Mouse (Mus musculus): ENCODE data around the gene Prkca.
"Not testable (repeated sequence)": the region's sequence is repeated elsewhere in the genome, so short reads cannot be mapped to it uniquely, and the experiment has no call there.

Gene Prkca

GRCm38 (mm10) chr11:108101280-108101950 lies 242.3 kb downstream of the Prkca start:
- no peak for DNase-seq

DNA sequence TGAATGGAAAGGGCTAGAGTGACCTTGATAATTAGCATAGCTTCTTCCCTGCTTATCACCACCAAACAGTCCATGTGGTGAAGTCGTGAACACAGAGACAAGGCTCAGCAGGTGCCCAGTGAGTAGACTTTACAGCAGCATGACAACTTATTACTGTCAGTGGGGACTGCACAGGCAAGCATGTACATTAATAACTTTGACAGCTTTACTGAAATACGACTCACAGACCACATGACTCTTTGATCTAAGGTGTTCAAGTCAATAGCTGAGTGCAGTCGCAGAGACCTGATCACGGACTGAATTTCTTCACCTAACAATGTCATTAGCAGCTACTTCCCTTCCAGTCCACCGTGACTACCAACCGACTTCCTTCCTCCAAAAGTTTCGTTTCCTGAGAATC lies 245.4 kb downstream of the Prkca start:
- no peak for DNase-seq

DNA sequence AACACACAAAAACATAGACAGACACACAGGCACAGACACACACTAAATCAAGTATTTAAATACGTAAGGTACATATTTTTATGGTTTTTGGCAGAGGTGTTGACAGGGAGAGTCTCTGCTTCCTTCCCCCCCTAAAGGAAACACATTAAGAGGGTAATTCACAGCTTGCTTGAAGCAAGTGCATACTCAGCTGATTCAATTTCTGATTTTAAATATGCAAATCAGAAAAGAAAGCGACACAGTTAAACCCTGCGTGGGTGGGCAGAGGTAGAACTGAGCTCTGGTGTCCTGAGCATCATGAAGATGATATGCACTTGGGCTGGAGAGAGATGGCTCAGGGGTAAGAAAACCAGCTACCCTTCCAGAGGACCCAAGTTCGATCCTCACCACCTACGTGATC lies 248.9 kb downstream of the Prkca start:
- no peak for DNase-seq

GRCm38 (mm10) chr11:108093248-108093647 lies 250.5 kb downstream of the Prkca start:
- DNase-seq: no peak

GRCm38 (mm10) chr11:108091238-108091637 lies 252.5 kb downstream of the Prkca start:
- no peak for DNase-seq

DNA sequence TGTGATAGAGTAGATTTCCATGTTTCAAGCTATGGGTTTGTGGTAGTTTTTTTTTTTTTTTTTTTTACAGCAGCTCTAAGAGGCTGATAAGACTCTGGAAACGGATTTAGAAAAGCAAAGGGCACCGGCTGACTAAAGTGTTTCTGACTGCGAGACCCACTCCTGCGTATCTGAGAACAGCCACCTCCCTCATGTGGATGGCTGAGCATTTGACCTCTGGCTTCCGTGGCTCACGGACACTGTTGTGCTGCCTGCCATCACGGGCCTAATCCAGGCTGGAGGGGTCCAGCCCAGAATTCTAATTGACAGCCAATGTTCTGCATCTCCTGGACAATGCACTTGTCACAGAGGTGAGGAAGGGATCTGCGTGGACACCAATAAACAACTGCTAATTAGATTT lies 253.0 kb downstream of the Prkca start:
- no peak for DNase-seq

DNA sequence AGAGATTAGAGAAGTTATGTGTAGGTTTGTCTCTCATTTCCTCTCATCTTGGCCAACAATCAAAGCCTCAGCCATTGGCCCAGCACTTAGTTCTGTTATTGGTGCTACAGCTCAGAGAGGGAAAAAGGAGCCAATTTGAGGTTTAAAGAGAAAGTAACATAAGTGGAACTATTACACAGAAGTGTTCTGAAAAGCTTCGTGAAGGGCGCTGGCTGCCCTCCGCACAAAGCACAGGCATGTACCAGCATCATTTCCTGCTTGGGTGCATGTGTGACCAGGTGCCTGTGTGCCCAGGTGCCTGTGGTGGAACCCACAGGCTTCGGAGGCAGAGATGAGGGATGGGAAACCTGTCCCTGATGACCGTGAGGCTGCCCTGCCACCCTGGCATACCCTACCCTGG lies 255.7 kb downstream of the Prkca start:
- DNase-seq: no peak

DNA sequence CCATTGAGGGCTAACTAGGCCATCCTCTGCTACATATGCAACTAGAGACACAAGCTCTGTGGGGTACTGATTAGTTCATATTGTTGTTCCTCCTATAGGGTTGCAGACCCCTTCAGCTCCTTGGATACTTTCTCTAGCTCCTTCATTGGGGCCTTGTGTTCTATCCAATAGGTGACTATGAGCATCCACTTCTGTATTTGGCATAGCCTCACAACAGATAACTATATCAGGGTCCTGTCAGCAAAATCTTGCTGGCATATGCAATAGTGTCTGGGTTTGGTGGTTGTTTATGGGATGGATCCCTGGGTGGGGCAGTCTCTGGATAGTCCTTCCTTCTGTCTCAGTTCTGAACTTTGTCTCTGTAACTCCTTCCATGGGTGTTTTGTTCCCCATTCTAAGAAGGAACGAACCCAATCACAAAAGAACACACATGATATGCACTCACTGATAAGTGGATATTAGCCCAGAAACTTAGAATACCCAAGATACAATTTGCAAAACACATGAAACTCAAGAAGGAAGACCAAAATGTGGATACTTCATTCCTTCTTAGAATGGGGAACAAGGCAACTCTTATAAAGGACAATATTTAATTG lies 256.5 kb downstream of the Prkca start:
- DNase-seq: not testable (repeated sequence)

GRCm38 (mm10) chr11:108082673-108083072 lies 261.1 kb downstream of the Prkca start:
- DNase-seq: no peak

GRCm38 (mm10) chr11:108079946-108080650 lies 263.6 kb downstream of the Prkca start:
- DNase-seq: no peak

DNA sequence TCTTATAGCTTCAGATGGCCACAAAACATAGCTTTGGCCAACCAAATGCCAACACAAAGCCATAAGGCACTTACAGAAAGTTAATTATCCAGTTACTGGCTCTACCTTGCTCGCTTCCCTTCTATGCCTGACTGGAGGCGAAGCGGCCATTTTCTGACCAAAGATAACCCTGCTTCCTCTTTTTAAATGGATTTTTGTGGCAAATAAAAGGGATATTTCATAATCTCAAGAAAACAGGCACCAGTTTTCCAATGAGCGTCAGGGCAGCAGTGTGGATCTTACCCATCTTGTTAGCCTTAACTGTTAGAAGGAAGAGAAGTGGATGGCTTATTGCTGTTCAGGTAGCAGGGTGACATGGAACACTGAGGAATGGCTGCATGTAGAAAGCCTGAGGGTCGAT lies 264.3 kb downstream of the Prkca start:
- DNase-seq: no peak

DNA sequence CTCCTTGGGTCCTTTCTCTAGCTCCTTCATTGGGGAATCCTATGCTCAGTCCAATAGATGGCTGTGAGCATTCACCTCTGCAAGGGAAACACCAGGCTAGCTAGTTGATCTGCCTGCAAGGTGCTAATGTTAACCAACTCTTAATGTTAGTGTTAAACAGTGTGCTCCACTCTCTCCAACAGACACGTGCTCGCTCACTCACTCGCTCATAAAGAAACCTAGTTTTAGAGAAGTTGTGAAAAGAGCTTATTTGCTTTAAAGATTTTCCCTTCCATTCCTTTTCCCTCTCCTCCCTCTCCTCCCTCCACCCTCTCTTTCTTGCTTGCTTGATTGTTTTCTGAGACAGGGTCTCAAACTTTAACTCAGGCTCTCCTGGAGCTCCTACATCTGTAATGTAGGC lies 266.2 kb downstream of the Prkca start:
- DNase-seq: no peak

DNA sequence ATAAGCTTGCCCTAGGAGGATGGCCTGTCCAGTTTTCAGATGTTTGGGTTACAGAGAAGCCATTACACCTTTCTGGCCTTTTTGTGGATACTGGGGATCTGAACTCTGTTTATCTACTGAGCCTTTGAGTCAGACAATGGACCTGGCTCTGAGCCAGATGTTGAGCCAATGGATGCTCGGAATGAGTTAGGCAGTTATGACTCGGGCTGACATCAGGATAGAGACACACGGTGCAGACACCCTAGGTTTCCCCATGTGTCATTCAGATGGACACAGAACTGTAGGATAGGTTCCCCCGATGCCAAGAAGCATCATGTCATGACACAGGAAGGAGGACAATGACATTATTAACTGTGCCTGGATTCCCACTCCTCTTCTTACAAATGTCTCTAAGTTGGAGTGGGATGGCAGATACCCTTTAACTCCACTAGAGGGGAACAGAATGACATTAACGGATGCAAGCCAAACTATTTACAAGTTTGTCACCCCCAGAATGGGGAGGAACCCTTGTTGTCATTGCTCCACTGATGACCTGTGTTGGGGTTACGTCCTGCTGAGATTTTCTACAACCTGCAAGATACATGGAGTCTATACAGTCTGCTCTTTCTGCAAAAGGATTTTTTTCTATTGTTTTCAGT lies 271.0 kb downstream of the Prkca start:
- no peak for DNase-seq

- no peak for DNase-seq
Measured at GRCm38 (mm10) chr11:108071230-108071629, 272.5 kb downstream of the Prkca start.

- no peak for DNase-seq
Measured at GRCm38 (mm10) chr11:108070038-108070437, 273.7 kb downstream of the Prkca start.

DNA sequence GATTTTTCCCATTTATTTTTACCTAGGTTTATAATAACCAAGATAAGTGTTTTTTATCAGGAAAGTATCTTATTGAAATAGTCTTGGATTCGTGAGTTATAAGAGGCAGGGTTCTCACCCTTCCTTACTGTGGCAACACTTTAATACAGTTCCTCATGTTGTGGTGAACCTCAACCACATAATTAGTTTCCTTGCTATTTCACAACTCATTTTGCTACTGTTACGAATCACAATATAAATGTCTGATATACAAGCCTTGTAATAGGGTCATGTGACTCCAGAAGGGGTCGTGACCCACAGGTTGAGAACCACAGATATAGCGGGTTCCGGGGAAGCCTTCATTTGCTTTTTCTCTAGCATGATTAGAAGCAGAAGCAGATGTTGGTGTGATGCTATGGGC lies 275.3 kb downstream of the Prkca start:
- no peak for DNase-seq

DNA sequence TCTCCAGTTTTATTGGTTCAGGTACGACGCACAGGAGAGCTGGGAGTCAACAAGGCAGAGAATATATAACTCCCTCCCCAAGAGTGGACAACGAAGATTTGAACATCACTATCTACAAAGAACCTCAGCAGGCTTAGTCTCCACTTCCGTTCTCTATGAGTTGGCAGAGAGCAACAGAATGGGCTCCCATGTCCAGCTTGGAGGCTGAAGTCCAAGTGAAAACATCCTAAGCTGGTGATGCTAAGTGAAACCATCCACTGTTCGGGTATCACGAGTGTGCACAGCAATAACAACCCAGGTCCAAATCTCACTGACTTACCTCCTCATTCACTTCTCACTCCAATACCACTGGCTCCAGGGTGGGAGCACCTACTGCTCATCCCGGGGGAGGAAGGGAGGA lies 276.6 kb downstream of the Prkca start:
- no peak for DNase-seq

GRCm38 (mm10) chr11:108064401-108064800 lies 279.3 kb downstream of the Prkca start:
- DNase-seq: no peak

GRCm38 (mm10) chr11:108063096-108063495 lies 280.6 kb downstream of the Prkca start:
- DNase-seq: no peak

- DNase-seq: no peak
Measured at GRCm38 (mm10) chr11:108061571-108062479, 281.9 kb downstream of the Prkca start.

DNA sequence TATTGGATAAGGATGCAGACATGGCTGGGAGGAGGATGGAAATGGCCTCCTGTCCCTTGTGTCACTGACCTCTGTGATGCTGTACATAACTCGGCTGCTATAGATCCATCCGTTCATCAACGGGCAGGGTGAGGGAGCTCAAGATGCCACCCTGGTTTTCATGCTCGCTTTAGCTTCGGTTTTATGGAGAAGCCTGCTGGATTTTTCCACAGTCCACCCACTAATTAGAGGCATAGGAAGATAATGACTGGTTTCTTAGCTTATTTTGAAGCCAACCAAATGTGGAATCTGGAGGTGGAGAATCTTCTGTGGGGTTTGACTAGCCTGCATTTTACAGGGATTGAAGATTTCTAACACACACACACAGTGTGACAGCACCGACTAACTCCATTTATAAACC lies 286.6 kb downstream of the Prkca start:
- no peak for DNase-seq

DNA sequence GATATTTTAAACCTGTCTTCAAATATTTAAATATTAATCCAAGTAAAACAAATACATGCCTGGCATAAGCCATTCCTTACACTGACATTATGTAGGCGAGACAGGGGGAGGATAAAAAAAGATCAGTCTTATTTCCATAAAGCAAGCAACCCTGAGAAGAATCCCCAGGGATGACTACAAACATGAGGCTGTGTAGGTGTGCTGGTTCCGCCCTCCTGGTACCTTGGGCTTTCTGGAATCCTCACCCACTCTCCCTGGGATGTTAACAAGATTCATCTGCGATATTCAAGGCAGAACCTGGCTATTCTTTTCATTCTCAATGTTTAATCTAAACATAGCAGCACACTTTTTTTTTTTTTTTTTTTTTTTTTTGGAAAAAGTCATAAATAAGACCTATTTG lies 289.1 kb downstream of the Prkca start:
- no peak for DNase-seq

GRCm38 (mm10) chr11:108053746-108054145 lies 290.0 kb downstream of the Prkca start:
- no peak for DNase-seq

Data from right cerebral cortex, postnatal 4 days (tissue).